Mouse (Mus musculus) MEL (cell line): ENCODE data around the gene Dhrs3.

Experiments used
- CHD2 ChIP-seq: IDR thresholded peaks from 2 replicates; pipeline ENCODE4 v1.6.1; 2011; ENCODE audit warnings: low read length, improper control_type of control experiment
- CTCF ChIP-seq, 3 experiments: IDR thresholded peaks in 2 of 3; conservative IDR thresholded peaks in 1 of 3; 2 replicates each; pipeline ENCODE4 v1.5.1; 2011 to 2012; ENCODE audit warnings: low read length in 3 of 3, low read depth in 2 of 3, mild to moderate bottlenecking in 2 of 3, improper control_type of control experiment in 1 of 3, inconsistent platforms in 1 of 3, mixed read lengths in 1 of 3, moderate library complexity in 1 of 3; ENCODE audit not compliant: control insufficient read depth in 1 of 3, insufficient read depth in 1 of 3, poor library complexity in 1 of 3, severe bottlenecking in 1 of 3
- E2F4 ChIP-seq: IDR thresholded peaks from 2 replicates; pipeline ENCODE4 v1.6.1; 2011; ENCODE audit warnings: low read depth, low read length, improper control_type of control experiment, borderline replicate concordance
- MAZ ChIP-seq: IDR thresholded peaks from 2 replicates; pipeline ENCODE4 v1.6.1; 2012; ENCODE audit warnings: low read depth, mild to moderate bottlenecking, inconsistent platforms, low read length, improper control_type of control experiment
- MXI1 ChIP-seq: IDR thresholded peaks from 2 replicates; pipeline ENCODE4 v1.6.1; 2011; ENCODE audit warnings: mild to moderate bottlenecking, low read depth, low read length, improper control_type of control experiment
- RCOR1 ChIP-seq: IDR thresholded peaks from 2 replicates; pipeline ENCODE4 v1.6.1; 2012; ENCODE audit warnings: low read depth, mild to moderate bottlenecking, inconsistent platforms, low read length, improper control_type of control experiment
- USF1 ChIP-seq: IDR thresholded peaks from 2 replicates; pipeline ENCODE4 v1.6.1; 2014; ENCODE audit warnings: low read depth, mild to moderate bottlenecking, inconsistent platforms, low read length, improper control_type of control experiment, moderate library complexity
- ZMIZ1 ChIP-seq: IDR thresholded peaks from 2 replicates; pipeline ENCODE4 v1.6.1; 2012; ENCODE audit warnings: low read depth, mild to moderate bottlenecking, inconsistent platforms, low read length, improper control_type of control experiment, moderate library complexity

DNA sequence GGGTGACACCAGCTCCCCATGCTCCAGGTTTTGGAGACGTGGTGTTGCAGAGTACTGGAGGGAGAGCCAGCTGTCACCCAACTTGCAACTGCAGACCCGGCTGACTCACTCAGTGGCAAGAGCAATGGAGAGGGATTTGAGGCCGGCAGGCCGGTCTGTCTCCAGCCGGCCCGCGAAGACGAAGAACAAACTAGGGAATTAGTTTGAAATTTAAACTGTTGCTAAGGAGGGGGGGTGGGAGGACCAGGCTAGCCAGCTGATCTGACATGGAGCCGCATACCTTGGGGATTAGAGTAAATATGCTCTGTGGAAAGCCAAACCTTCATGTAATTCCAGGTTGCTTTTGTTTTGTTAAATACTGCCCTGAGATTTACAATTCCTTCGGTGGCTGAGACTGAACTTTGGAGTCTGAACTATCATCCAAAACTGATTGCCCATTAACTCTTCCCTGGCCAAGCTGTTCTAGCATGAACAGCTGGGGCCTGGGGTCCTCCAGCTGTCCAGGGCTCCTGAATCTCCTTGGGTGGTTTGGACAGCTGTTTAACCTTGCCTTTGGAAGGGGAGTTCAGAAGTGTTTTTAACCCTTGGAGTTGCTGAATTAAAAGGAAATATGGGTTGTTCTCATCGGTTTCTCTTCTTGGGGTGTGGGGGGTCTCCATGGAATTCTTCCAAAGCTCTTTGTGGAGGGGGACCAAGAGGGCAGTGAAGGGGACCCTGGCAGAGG, 2.0 kb downstream of the Dhrs3 start:
- TF ChIP-seq ZMIZ1 (no peak), RCOR1 (no peak), MXI1 (no peak), MAZ (no peak), E2F4 (no peak), USF1 (no peak), CHD2 (no peak), CTCF (IDR thresholded peaks at IDR 0.05 in 2 of 3, conservative IDR thresholded peaks at IDR 0.05 in 1 of 3; ENCODE audit: control insufficient read depth in 1 of 3, insufficient read depth in 1 of 3, low read depth in 2 of 3, low read length in 3 of 3, poor library complexity in 1 of 3, severe bottlenecking in 1 of 3) (no peak)
